Mouse (Mus musculus): ENCODE measurements around the gene Hist1h3b.

DNA sequence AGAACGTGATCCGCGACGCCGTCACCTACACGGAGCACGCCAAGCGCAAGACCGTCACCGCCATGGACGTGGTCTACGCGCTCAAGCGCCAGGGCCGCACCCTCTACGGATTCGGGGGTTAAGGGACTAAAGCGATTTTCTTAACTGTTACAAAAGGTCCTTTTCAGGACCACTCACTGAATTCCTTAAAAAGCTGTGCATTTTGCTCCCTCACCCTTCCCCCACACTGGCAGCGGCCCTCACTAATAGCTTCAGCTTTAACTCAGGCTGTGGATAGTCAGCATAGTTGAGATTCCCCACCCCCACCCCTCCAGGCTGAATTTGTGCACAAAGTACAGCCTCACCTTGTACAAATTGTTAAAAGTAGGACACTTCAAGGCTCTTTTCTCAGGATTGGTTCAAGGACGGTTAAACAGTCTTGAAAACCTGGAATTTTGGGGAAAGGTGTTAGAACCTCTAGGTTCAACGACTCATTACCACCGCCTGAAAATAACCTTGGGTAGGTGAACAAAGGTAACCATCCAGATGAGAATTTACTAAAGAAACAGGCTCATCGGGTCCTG is 5.2 kb downstream of the Hist1h3b start:
- no peak for TF ChIP-seq CTCF (IDR thresholded peaks at IDR 0.05; ENCODE audit: insufficient read depth, low read depth, low read length)
- no peak for TF ChIP-seq POLR2A (IDR thresholded peaks at IDR 0.05; ENCODE audit: insufficient read depth, low read depth, low read length)
